Mouse (Mus musculus): ENCODE measurements around the gene Tnfrsf1b.
"Not testable (repeated sequence)": the region's sequence is repeated elsewhere in the genome, so short reads cannot be mapped to it uniquely, and the experiment has no call there.

The Tnfrsf1b gene

DNA sequence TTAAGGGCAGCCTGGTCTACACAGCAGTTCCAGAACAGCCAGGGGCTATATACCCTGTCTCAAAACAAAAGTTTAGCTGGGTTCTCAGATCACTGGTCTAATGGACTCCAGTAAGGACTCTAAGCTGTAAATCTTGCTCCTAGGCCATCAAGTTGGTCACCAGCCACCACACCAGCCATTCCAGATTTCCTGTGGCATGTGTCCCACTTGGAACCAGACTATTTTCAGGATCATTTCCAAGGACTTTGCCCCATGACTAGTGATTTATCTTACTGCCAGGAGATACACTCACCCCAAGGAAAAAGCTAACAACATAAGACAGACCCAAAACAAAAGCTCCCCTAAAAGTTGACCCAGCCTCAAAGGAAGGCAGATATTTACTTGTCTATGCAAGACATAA lies 54.0 kb downstream of the Tnfrsf1b start:
- in situ Hi-C loops (cut with MboI): no loop called here

DNA sequence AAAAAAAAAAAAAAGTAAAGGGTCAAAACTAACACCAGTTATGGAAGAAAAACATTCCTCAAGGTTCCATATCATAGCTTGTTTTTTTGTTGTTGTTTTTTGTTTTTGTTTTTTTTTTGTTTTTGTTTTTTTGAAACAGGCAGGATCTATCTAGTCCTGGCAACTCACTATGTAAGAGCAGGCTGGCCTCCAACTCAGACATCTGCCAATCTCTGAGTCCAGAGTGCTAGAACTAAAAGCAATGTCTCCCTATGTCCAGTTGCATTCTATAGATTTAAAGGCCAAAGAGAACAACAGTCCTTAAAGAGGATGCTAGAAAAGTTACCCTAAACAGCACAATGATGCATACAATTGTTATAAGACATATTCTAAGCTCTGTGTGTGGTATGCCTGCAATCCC lies 58.1 kb downstream of the Tnfrsf1b start:
- in situ Hi-C loops (cut with MboI): no loop called here

- in situ Hi-C loops (cut with MboI): no loop called here
These were observed 59.1 kb downstream of the Tnfrsf1b start for GRCm38 (mm10) chr4:145187619-145188018.

DNA sequence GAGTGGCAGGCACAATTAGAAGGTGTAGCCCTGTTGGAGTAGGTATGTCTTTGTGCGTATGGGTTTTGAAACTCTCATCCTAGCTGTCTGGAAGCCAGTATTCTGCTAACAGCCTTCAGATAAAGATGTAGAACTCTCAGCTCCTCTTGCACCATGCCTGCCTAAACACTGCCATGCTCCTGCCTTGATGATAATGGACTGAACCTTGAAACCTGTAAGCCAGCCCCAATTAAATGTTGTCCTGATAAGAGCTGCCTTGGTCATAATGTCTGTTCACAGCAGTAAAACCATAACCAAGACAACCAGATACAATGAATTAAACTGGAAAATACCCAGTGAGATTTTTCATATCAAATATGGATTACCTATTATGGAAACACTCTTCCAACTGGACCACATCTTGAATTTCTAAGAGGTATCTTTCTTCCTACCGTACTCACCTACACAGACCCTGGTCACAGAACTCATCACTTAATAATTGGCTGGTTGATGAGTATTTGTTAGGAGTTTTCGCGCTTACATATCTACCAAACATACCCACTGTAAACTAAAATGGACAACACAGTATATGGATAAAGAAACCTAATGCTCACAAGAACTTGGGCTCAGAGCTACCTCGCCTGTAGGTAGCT lies 67.6 kb downstream of the Tnfrsf1b start:
- in situ Hi-C loops (cut with MboI): no loop called here

DNA sequence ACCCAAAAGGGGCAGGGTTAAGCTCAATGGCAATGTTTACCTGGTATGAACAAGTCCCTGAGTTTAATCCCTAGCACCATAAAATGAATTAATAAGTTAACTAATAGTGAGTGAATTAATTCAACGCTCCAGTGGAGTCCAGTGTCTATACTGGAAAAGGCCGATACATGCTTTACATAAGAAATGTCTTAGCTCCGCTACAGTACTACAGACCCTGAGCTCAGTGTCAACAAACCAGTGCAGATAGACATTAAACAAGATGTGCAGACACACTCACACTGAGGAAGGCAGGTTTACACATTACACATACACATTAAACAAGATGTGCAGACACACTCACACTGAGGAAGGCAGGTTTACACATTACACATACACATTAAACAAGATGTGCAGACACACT lies 81.1 kb downstream of the Tnfrsf1b start:
- in situ Hi-C loops (cut with MboI): not testable (repeated sequence)

DNA sequence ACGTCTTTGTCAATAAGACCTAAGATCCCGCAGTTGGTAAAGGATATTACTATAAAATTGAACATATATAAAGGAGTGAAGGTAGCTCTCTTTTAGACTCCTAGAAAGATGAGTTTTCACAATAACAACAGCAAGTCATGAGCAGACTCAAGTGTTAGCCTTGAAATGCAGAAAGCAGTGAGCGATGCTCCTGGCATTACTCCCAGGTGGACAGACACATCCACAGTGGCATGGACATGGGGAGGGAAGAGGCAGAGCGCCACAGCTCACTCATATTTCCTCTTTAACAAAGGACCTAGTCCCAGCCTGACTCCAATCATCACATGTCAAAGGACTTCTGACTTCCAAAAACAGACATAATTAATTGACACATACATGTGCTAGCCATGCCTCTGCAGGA lies 82.6 kb downstream of the Tnfrsf1b start:
- in situ Hi-C loops (cut with MboI): no loop called here
